Mouse (Mus musculus): ENCODE measurements around the gene Cotl1.

DNA sequence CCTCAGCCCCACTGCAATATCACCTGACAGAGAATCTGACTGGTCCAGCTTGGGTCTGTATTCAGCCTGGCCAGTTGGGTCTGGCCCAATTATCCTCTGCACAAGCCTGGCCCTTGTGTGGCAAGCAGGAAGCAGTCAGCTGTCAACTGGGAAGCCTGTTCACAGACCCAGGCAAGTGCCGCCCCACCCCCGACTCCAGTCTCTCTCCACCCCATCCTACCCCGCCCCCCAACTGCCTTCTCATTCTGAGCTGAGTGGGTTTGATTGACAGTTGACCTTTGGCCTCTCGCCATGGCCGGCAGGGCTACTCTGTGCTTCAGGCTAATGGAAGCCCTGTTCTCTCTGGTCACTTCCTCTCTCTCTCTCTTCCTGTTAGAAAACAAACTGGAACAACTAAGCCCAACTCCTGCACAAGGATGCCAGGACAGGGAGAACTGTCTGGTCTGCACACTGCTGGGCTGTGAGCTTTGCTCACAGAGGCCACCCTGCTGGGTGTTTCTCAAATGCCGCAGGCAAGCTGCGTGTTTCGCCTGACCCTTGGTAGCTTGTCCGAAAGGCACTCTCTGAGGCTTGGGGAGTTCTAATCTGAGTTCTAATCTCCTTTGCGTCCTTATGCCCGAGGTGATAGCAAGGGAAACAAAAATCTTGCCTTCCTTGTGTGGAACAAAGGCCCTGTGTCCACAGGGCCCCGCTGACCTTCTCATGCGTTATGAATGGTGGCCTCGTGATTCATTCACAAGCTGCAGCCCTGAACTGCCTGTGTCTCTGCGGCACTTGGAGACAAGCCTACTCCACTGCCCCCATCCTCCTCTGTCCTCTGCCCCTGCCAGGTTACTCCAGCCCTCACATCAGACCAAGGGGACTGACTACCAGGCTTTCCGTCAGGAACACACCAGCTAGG, 48.3 kb downstream of the Cotl1 start:
- no peak for TF ChIP-seq GATA1 (IDR thresholded peaks at IDR 0.05; ENCODE audit: borderline replicate concordance, low read length)
- TF ChIP-seq FLI1 (IDR thresholded peaks at IDR 0.05; ENCODE audit: low read length) = no peak

Data from megakaryocyte, embryonic 14.5 days (primary cell).